Mouse (Mus musculus) left cerebral cortex, adult 8-10 months (tissue): ENCODE data around the gene Tnrc6b. TPM values are rescaled to one million over a fixed set of nuclear protein-coding genes. Genes with fewer than 3 reads are reported as not detected.
A peak's percentile ranks its signal among the peaks of the same experiment; 100 is the strongest.
"Not testable (repeated sequence)": the region's sequence is repeated elsewhere in the genome, so short reads cannot be mapped to it uniquely, and the experiment has no call there.

Source experiments
- DNase-seq, 2 experiments: peaks; one replicate each; pipeline ENCODE4 v3.0.0; 2022; ENCODE audit warnings: low spot score in 2 of 2
- total RNA-seq, 4 experiments: library from RNA; stranded (reverse); gene quantifications; 2 replicates each; pipeline ENCODE4 v1.2.4; 2022

Gene Tnrc6b
- total RNA-seq, 4 experiments from 2014 or later = 92.1 to 137 (median 115) TPM

DNA sequence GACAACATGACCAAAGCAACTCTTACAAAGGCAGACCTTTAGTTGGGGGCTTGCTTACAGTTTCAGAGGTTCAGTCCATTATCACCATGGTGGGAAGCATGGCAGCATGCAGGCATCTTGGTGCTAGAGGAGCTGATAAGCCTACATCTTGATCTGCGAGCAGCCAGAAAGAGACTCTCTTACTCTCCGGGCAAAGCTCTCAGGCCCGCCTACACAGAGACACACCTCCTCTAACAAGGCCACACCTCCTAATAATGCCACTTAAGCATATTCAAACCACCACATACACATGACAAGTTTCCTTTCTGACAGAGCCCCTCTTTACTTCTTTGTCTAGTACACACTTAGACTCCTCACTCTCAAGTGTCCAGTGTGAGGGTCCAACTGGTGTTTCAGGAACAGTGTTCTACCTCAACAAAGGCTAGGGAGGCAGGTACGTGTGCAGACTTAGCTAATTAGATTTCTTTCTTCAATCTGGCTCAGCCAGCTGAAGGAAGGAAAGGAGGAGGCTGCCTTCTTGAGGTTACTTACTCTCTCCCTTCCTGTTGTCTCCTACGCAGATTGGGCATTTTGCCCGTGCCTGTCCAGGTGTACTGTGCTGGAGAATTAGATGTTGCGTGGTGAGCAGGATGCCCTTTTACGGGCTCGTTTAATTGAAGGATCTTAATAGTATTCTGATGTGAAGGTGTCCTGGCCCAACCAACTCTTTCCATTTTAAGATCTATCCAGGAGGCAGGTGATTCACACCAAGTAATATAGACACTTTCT is 128.7 kb downstream of the Tnrc6b start:
- peak in 1 of 2 experiments; percentile 43 for DNase-seq

DNA sequence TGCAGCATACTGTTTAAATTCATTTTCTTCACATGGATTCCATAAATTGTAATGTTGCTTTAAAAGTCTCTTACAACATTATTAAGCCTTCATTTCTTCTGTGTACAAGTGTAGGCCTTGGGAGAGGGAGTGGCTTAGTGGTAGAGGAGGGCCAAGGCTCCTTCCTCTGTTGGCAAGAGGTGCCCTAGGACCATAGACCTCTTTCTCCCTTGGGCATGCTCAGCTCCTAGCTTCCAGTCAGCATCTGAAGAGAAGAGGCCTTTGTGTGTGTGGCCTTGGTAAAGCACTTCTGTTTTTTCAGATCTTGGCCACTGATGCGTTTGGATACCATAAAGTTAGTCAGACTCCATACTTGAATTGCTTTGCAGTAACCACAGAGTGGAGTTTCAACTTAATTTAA is 133.1 kb downstream of the Tnrc6b start:
- no peak for DNase-seq

DNA sequence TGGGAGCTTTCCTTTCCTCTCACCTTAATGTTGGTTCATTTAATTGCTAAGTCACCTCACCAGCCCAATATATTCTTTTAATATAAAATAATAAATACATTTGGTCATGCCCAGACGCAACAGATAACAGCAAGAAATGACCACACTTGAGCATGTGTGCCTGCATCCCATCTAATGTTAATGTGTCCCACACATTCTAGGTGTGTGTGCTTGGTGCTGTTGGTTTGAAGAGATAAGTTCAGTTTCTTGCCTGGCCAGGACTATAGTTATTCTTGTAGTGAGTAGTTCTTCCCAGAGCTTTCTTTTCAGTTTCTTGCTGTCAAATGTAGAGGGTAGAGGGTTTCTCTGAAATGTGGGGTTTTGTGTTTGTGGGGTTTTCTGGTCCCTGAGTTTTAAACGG is 133.8 kb downstream of the Tnrc6b start:
- DNase-seq = no peak

DNA sequence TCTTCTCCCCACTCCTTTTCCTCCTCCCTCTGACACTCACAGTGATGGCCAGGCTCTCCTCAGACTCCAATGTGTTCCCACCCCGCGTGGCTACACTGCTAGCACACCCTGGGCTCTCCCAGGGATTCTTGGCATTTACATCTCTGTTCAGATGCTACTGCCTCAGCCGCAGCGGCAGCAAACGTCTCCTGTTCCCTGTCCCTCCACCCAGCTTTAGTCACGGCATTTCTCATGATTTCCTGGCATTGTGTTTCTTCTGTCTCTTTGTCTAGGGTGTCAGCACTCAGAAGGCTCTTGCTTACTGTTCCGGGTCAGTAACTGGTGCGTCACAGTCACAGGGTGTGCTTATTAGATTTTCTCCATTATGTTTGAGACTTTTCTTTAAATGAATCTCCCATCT is 138.9 kb downstream of the Tnrc6b start:
- DNase-seq = no peak

DNA sequence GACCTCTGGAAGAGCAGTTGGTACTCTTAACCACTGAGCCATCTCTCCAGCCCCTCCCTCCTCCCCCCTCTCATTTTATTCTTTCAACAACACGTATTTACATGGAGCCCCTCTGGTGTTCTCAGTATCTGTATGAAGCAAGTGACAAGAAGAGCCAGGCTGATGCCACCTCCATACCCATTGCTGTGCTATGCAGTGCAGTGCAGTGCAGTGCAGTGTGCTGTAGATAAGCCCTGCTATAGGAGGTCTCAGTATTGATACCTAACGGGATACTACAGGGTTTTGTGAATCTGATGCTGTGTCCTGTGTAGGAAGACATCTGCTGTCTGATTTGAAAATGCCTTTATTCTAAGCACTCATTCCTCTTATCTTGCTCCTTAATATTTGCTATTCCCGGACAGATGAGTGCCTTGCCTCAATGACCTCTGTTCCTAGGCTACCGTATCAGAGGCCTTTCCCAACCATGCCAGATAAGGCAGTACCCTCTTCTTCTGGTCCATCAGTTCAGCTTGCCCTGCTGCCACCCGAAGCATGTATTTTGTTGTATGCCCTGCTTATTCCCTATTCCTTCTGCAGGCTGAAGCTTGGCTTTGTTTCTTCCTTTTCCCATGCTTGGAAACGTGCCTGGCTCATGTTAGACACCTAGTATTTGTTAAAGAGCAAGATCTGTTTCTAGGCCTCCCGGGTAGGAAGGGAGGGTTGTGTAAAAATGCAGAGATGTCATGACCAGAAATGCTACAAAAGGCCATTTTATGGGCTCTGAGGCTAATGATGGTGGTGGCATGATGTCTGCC is 139.8 kb downstream of the Tnrc6b start:
- DNase-seq = no peak

DNA sequence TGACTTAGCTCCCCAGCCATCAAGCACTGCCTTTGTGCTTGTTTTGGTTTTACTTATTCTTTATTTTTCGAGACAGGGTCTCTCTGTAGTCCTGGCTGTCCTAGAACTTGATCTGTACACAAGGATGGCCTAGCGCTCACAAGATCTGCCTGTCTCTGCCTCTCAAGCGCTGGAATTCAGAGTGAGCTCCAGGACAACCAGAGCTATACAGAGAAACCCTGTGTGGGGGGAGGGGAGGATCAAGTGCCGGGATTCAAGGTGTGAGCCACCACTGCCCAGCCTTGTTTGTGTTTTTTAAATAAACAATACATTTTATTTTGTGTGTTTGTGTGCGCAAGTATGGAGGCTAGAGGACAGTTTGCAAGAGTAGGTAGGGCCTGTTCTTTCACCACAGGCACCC is 141.0 kb downstream of the Tnrc6b start:
- DNase-seq = no peak

DNA sequence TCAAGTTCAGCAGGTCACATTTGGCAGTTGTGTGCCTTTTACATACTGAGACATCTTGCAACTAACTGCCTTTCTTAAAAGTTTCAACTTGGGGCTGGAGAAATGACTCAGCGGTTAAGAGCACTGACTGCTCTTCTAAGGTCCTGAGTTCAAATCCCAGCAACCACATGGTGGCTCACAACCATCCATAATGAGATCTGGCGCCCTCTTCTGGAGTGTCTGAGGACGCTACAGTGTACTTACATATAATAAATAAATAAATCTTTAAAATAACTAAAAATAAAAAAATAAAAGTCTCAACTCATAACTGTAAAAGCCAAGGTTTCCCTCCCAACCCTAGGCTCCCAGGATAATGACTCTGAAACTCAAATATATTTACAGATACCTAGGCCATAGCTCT is 141.4 kb downstream of the Tnrc6b start:
- DNase-seq = not testable (repeated sequence)

DNA sequence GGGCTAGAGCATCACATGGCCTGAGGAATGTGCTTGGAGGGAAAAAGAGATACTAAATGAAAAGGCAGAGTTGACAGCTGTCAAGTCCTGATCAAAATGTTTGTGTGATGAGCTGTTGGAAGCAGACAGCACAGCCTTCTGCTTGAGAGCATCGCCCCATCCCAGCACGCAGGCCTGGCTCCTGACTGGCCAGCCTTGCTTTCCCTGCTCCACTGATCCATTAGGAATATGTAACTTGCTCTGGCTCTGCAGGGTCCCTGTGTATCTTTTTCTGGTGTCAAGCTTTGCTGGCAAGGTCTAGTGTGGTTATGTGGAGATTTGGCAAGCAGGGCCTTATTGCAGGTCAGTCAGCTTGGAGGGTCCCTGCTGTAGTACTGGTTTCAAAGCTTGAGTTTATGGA is 148.3 kb downstream of the Tnrc6b start:
- no peak for DNase-seq

DNA sequence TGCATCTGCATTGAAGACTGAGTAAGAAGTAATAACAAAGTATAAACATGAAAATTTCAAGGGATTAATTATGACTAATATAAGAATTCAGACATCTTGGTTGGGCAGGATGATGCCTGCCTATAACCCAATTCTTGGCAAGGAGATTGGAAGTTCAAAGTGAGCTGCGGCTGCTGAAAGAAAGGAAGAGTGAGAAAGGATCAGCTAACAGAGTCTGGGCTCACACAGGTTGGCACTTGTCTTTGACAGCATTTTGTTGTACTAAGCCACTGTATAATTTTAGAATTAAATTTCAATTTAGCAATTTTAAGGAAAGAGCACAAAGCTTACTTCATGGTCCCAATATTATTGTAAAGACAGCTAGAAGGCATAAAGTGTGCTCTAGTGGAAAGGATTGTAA is 150.2 kb downstream of the Tnrc6b start:
- DNase-seq = no peak

DNA sequence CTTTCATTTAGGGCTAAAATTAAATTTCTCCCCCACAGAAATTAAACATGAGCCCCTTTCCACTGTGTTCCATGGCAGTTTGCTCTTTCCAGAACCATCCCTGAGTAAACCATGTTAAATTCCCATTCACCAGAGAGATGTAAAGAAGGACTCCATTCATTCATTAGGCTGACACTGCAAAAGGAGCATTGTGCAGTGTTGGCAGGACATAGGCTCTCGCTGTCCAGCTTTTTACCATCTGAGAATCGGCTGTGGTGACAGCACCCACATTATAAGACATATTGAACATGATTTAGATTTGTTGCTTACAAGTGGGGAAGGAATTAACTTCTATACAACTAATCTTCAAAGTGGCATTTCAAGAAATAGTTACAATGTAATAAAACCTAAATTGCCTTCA is 150.9 kb downstream of the Tnrc6b start:
- DNase-seq = no peak

DNA sequence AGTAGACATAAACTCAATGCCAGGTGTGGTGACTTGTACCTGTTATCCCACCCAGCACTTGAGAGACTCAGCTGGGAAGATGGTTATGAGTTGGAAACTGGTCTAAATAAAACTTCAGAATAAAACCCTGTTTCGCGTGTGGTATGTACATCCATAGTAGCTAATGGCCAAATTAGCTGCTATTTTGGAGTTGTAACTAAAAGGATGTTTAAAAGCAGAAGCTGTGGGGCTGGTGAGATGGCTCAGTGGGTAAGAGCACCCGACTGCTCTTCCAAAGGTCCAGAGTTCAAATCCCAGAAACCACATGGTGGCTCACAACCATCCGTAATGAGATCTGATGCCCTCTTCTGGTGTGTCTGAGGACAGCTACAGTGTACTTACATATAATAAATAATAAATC is 157.5 kb downstream of the Tnrc6b start:
- not testable (repeated sequence) for DNase-seq

DNA sequence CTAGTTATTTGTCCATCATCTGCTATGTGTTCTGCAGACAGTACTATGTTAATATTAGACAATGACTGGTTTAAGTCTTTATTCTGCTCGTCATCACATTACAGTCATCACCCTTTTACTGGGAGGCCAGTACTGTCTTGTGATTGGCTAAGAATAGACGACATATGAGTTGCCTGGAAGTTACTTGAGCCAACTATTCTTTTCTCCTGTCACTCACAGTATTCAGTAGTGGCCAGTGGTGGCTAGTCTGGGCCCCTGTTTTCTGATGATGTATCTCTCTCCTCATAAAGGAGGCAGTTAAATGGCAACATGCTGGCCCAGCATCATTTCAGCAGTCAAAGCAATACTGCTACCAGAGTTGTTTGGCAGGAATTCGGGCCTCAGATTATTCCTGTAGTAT is 163.6 kb downstream of the Tnrc6b start:
- DNase-seq = no peak

DNA sequence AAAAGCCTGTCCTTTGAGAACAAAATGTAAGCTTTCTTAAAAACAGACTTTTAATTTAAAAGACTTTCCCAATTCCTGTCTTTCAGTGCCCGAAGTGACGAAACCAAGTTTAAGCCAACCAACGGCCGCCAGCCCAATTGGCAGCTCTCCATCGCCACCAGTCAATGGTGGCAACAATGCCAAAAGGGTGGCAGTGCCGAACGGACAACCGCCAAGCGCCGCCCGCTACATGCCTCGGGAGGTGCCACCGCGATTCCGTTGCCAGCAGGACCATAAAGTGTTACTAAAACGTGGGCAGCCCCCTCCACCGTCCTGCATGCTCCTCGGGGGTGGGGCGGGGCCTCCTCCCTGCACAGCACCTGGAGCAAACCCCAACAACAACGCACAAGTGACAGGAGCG is 165.1 kb downstream of the Tnrc6b start:
- peak; percentile 11 to 21 for DNase-seq

DNA sequence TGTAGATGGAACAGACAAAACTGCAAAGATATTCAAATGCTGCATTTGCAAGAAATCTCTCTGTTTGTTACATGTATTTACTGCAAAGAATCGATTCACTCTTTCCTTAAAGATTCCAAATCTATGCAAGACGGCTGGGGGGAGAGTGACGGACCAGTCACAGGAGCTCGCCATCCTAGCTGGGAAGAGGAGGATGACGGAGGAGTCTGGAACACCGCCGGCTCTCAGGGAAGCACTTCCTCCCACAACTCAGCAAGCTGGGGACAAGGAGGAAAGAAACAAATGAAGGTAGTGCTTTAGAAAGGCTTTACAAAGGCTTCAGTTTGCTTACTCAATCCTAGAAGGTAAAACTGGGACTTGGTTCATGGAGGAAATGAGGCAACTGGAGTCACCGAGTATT is 173.0 kb downstream of the Tnrc6b start:
- DNase-seq = no peak

DNA sequence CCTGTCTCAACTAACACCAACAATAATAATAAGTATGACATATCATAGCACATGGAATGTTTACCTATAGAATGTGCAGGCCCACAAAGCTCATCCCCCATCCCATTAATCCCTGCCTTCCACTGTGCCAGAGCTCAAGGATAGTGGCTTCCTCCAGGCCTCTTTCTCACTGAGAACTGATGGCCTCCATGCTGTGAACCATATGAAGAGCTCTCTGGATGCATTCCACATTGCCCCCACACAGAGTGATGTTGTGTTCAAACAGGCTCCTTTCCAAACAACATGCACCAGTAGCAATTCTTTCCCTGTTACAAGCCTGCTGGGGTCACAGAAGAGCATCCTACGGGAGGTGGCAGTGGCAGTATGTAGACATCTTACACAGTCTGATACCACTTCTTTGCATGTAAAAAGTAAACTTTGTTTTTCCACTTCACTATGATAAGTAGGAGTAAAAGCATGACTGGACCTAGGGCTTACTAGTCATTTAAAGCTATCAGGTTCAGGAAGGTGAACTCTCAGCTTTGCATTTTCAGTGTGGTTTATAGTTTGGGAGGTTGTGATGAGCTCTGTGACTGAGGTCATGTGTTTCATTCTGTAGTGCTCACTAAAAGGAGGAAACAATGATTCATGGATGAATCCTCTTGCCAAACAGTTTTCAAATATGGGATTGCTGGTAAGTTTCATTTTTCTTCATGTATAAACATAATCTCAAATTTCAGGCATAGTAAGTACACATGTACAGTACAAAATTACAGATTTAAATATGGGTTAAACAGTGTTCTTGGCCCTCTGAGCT is 175.4 kb downstream of the Tnrc6b start:
- DNase-seq = no peak

DNA sequence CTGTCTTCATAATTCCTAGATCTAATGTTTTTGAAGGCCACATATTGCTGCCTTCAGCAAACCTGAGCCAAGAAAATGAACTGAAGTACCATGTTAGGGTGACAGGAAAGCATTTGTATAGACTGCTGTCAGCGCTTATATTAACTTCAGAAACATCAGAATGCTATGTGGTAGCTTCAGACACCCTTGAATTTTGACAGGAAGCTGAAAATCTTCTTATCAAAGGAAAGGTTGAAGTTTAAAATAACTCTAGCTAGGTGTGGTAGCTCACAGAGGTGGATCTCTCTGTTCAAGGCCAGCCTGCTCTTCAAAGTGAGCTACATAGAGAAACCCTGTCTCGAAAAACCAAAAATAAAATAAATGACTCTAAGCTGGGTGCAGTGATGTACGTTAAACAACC is 181.2 kb downstream of the Tnrc6b start:
- DNase-seq = no peak

DNA sequence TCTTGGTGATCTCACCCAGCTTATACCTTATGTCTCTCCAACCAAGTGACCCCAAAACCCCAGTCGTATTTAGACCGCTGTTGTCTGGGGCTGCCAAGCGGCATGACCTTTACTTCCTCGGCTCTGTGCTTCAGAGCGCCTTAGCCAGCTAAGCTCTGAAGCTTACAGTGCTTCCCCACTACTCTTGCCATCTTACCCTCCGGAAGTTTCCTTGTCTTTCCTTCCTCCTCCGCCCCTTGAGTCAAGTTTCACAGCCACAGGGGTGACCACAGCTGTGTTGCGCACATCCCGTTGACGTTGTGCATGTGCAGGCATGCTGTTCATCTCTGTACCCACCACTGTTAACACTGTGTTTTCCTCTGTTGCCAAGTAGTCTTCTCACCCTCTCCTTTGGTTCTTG is 185.6 kb downstream of the Tnrc6b start:
- DNase-seq = no peak

DNA sequence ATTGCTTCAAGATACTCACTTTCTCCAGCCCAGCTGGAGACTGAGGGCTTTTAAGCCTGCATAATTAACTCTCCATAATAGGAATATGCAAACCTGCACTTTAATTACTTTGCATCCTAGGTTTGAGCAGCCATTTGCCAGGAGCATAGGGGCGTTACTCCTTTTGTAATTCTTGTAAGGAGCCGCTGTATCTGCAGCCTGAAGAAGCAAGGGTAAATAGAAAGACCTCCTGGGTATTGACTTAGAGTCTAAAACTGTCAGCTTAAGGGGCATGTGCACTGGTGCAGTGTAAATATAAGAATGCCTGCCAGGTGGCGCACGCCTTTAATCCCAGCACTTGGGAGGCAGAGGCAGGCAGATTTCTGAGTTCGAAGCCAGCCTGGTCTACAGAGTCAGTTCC is 186.8 kb downstream of the Tnrc6b start:
- DNase-seq = no peak

DNA sequence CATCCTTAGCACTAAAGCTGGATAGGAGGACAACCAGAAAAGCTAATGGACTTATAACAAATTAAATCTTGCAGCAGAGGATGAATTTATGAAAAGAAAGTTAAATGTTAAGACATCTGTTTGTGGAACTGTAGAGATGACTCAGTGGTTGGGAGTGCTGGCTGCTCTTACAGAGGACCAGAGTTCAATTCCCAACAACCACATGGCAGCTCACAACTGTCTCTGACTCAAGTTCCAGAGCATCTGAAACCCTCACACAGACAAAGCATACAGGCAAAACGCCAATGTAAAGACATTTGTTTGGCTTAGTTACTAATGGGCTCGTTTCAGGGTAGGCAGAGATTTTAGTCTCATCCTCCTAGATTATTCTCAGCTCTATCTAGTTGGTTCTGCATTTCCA is 188.7 kb downstream of the Tnrc6b start:
- no peak for DNase-seq

DNA sequence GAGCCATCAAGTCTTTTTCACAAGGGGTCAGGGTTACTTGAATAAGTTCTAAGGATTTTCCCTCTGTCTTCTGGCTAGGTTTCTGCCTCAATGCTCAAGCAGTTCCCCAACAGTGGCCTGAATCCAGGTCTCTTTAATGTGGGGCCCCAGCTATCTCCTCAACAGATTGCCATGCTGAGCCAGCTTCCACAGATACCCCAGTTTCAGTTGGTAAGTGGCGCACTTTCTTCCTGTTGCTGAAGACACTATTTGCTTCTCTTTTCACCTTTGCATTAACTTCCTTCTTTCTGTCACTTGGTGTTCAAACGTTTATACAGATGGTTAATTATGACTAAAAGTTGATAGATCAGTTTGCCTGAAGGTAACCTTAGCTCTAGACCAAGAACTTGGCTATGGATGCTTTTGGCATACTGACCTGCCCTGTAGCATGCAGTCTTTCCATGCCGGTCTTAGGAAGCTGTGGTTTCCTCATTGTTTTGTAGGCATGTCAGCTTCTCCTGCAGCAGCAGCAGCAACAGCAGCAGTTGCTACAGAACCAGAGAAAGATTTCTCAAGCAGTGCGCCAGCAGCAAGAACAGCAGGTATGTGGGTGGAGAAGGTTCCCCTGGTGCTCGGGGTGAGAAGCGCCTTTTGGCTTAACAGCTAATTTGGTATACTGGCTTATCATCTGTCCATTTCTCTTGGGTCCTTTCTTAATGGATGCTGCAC is 190.8 kb downstream of the Tnrc6b start:
- DNase-seq = peak; percentile 25 to 33

DNA sequence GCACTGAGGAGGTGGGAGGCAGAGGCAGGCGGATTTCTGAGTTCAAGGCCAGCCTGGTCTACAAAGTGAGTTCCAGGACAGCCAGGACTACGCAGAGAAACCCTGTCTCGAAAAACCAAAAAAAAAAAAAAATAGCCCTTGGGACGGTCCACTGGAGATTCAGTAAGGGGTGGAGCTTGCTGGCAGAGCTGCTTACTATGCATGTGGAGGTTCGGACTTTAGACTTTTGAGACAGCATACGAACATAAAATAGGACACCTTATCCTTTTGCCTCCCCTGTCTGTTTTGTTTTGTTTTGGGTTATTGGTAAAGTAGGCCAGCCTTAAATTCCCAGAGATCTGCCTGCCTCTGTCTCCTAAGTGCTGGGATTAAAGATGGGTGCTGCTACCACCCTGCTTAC is 193.7 kb downstream of the Tnrc6b start:
- not testable (repeated sequence) for DNase-seq
